Mouse (Mus musculus) CD4-positive, CD25-positive, alpha-beta regulatory T cell, adult 4 months (primary cell): ENCODE results near the gene Nme2. TPM values are rescaled to one million over a fixed set of nuclear protein-coding genes. Genes with fewer than 3 reads are reported as not detected.

Experiments
- polyA plus RNA-seq, 2 experiments: library from polyadenylated mRNA; unstranded; fragments of 100-300 nt; shearing (Covaris generic); gene quantifications; one replicate each; pipeline ENCODE4 v1.2.1; 2017

Nme2 gene
- polyA plus RNA-seq, 2 experiments from 2014 or later, result 116 to 398 TPM

Other genes starting within 250 kb of the Nme2 start
- 10 to 100 TPM; 10.7 to 17.6 TPM for gene Utp18, start 70.5 kb downstream of the Nme2 start, polyA plus RNA-seq
- gene Mbtd1, start 70.4 kb downstream of the Nme2 start, polyA plus RNA-seq, result 10 to 100 TPM; 30.9 to 38.9 TPM
- 100 to 1,000 TPM in 1 of 2 experiments, 10 to 100 TPM in 1; 26.7 to 265 TPM for gene Gm20390, start 12.0 kb upstream of the Nme2 start, polyA plus RNA-seq
- 100 to 1,000 TPM; 119 to 260 TPM for gene Nme1, start 12.3 kb upstream of the Nme2 start, polyA plus RNA-seq
- gene Spag9, start 39.8 kb upstream of the Nme2 start, polyA plus RNA-seq, result 10 to 100 TPM; 14.9 to 20.3 TPM